Mouse (Mus musculus) CH12.LX (cell line): Measurements from ENCODE around the gene Tuba8. TPM values are rescaled to one million over a fixed set of nuclear protein-coding genes. Genes with fewer than 3 reads are reported as not detected.

Experiments
- DNase-seq: peaks from one replicate; pipeline ENCODE4 v3.0.0-alpha.2; 2013; ENCODE audit errors: extremely low read depth
- H3K27ac ChIP-seq: 2 replicates; pipeline ENCODE4 v1.5.1; 2012; ENCODE audit warnings: low read depth, mild to moderate bottlenecking, control low read depth, moderate library complexity; ENCODE audit not compliant: insufficient read depth
- H3K27me3 ChIP-seq: replicated peaks from 2 replicates; pipeline ENCODE3; 2012; ENCODE audit warnings: inconsistent platforms
- H3K36me3 ChIP-seq, 2 experiments: replicated peaks in 1 of 2; 2 replicates each; pipeline versions ENCODE3 to v1.6.1; 2012; ENCODE audit warnings: inconsistent platforms in 1 of 2, low read length in 1 of 2, mild to moderate bottlenecking in 1 of 2, mixed read lengths in 1 of 2, moderate library complexity in 1 of 2; ENCODE audit not compliant: control insufficient read depth in 1 of 2, insufficient read depth in 1 of 2
- H3K4me1 ChIP-seq, 2 experiments: 2 replicates each; pipeline ENCODE4 v1.6.1; 2012; ENCODE audit warnings: inconsistent platforms in 1 of 2, moderate library complexity in 1 of 2; ENCODE audit not compliant: insufficient read depth in 2 of 2, control insufficient read depth in 1 of 2
- H3K4me2 ChIP-seq: 2 replicates; pipeline ENCODE4 v1.6.1; 2012; ENCODE audit warnings: low read depth, mild to moderate bottlenecking, control low read depth; ENCODE audit not compliant: poor library complexity, insufficient read depth, severe bottlenecking
- H3K4me3 ChIP-seq, 3 experiments: fragments of 150-350 bp in 1 of 3; sonication (generic) in 1 of 3; replicated peaks in 1 of 3; 2 replicates each; pipeline versions ENCODE3 to v1.5.1; 2011 to 2012; ENCODE audit warnings: low read depth in 2 of 3, low read length in 2 of 3, mild to moderate bottlenecking in 2 of 3, moderate library complexity in 2 of 3, control low read depth in 1 of 3, improper control_type of control experiment in 1 of 3, inconsistent platforms in 1 of 3, mixed read lengths in 1 of 3; ENCODE audit not compliant: poor library complexity in 1 of 3
- H3K79me2 ChIP-seq: replicated peaks from 2 replicates; pipeline ENCODE4 v1.6.1; 2012; ENCODE audit warnings: mild to moderate bottlenecking, moderate library complexity; ENCODE audit not compliant: control insufficient read depth, poor library complexity, insufficient read depth, severe bottlenecking; ENCODE audit errors: extremely low read depth
- H3K9ac ChIP-seq: 2 replicates; pipeline ENCODE4 v1.6.1; 2012; ENCODE audit warnings: low read depth, mild to moderate bottlenecking, control low read depth, moderate library complexity; ENCODE audit not compliant: insufficient read depth
- H3K9me3 ChIP-seq: replicated peaks from 2 replicates; pipeline ENCODE3; 2012; ENCODE audit warnings: low read length, inconsistent platforms, mixed read lengths
- BHLHE40 ChIP-seq: IDR thresholded peaks from 2 replicates; pipeline ENCODE4 v1.6.1; 2011; ENCODE audit warnings: mild to moderate bottlenecking, low read depth, low read length, improper control_type of control experiment
- CHD1 ChIP-seq: IDR thresholded peaks from 2 replicates; pipeline ENCODE4 v1.6.1; 2012; ENCODE audit warnings: low read depth, low read length, improper control_type of control experiment, inconsistent platforms
- CTCF ChIP-seq, 2 experiments: IDR thresholded peaks in 1 of 2; conservative IDR thresholded peaks in 1 of 2; 2 replicates each; pipeline ENCODE4 v1.5.1; 2011 to 2012; ENCODE audit warnings: low read depth in 2 of 2, low read length in 2 of 2, improper control_type of control experiment in 1 of 2, inconsistent platforms in 1 of 2, mild to moderate bottlenecking in 1 of 2, moderate library complexity in 1 of 2
- E2F4 ChIP-seq: IDR thresholded peaks from 2 replicates; pipeline ENCODE4 v1.6.1; 2011; ENCODE audit warnings: low read depth, low read length, improper control_type of control experiment; ENCODE audit not compliant: insufficient replicate concordance
- ELF1 ChIP-seq: IDR thresholded peaks from 2 replicates; pipeline ENCODE4 v1.6.1; 2014; ENCODE audit warnings: low read depth, mild to moderate bottlenecking, inconsistent platforms, low read length, improper control_type of control experiment
- EP300 ChIP-seq: IDR thresholded peaks from 2 replicates; pipeline ENCODE4 v1.6.1; 2011; ENCODE audit warnings: low read length, improper control_type of control experiment
- ETS1 ChIP-seq: conservative IDR thresholded peaks from 2 replicates; pipeline ENCODE4 v1.6.1; 2012; ENCODE audit warnings: low read depth, mild to moderate bottlenecking, inconsistent platforms, low read length, improper control_type of control experiment, moderate library complexity
- GABPA ChIP-seq: IDR thresholded peaks from 2 replicates; pipeline ENCODE4 v1.6.1; 2012; ENCODE audit warnings: low read depth, low read length, improper control_type of control experiment, inconsistent platforms; ENCODE audit not compliant: insufficient replicate concordance
- IRF4 ChIP-seq: IDR thresholded peaks from 2 replicates; pipeline ENCODE4 v1.6.1; 2014; ENCODE audit warnings: low read depth, mild to moderate bottlenecking, inconsistent platforms, low read length, improper control_type of control experiment
- JUN ChIP-seq: IDR thresholded peaks from 2 replicates; pipeline ENCODE4 v1.6.1; 2011; ENCODE audit warnings: low read depth, mild to moderate bottlenecking, low read length, improper control_type of control experiment, moderate library complexity; ENCODE audit not compliant: insufficient read depth
- JUND ChIP-seq: conservative IDR thresholded peaks from 2 replicates; pipeline ENCODE4 v1.6.1; 2011; ENCODE audit warnings: low read depth, low read length, improper control_type of control experiment
- KAT2A ChIP-seq: IDR thresholded peaks from 2 replicates; pipeline ENCODE4 v1.6.1; 2012; ENCODE audit warnings: low read length, improper control_type of control experiment, inconsistent platforms; ENCODE audit not compliant: insufficient replicate concordance
- MAFK ChIP-seq: IDR thresholded peaks from 2 replicates; pipeline ENCODE4 v1.6.1; 2011; ENCODE audit warnings: low read length, improper control_type of control experiment; ENCODE audit not compliant: insufficient replicate concordance
- MAZ ChIP-seq: IDR thresholded peaks from 2 replicates; pipeline ENCODE4 v1.6.1; 2012; ENCODE audit warnings: low read depth, mild to moderate bottlenecking, inconsistent platforms, low read length, improper control_type of control experiment, moderate library complexity
- MEF2A ChIP-seq: IDR thresholded peaks from 2 replicates; pipeline ENCODE4 v1.6.1; 2014; ENCODE audit warnings: low read depth, mild to moderate bottlenecking, inconsistent platforms, low read length, improper control_type of control experiment, borderline replicate concordance
- MXI1 ChIP-seq: IDR thresholded peaks from 2 replicates; pipeline ENCODE4 v1.6.1; 2011; ENCODE audit warnings: mild to moderate bottlenecking, low read depth, low read length, improper control_type of control experiment
- POLR2A ChIP-seq: IDR thresholded peaks from 2 replicates; pipeline ENCODE4 v1.6.1; 2011; ENCODE audit warnings: low read depth, mild to moderate bottlenecking, improper control_type of control experiment, low read length
- RAD21 ChIP-seq: IDR thresholded peaks from 2 replicates; pipeline ENCODE4 v1.6.1; 2011; ENCODE audit warnings: low read depth, mild to moderate bottlenecking, low read length, improper control_type of control experiment, moderate library complexity
- SMC3 ChIP-seq: IDR thresholded peaks from 2 replicates; pipeline ENCODE4 v1.6.1; 2011; ENCODE audit warnings: low read depth, low read length, improper control_type of control experiment
- TBP ChIP-seq: conservative IDR thresholded peaks from 2 replicates; pipeline ENCODE4 v1.6.1; 2011; ENCODE audit warnings: low read depth, low read length, improper control_type of control experiment
- TCF12 ChIP-seq: IDR thresholded peaks from 2 replicates; pipeline ENCODE4 v1.6.1; 2014; ENCODE audit warnings: low read depth, mild to moderate bottlenecking, inconsistent platforms, low read length, improper control_type of control experiment
- ZC3H11A ChIP-seq: IDR thresholded peaks from 2 replicates; pipeline ENCODE4 v1.6.1; 2012; ENCODE audit warnings: low read depth, mild to moderate bottlenecking, inconsistent platforms, low read length, improper control_type of control experiment
- ZKSCAN1 ChIP-seq: IDR thresholded peaks from 2 replicates; pipeline ENCODE4 v1.6.1; 2012; ENCODE audit warnings: low read depth, inconsistent platforms, low read length, improper control_type of control experiment, borderline replicate concordance
- ZMIZ1 ChIP-seq: IDR thresholded peaks from 2 replicates; pipeline ENCODE4 v1.6.1; 2012; ENCODE audit warnings: low read depth, mild to moderate bottlenecking, inconsistent platforms, low read length, improper control_type of control experiment
- ZNF384 ChIP-seq: IDR thresholded peaks from 2 replicates; pipeline ENCODE4 v1.6.1; 2012; ENCODE audit warnings: low read depth, low read length, improper control_type of control experiment, inconsistent platforms
- dilution Hi-C: fragments of 300-500 bp; cut with MboI; formaldehyde crosslinking; loops from 2 replicates; pipeline ENCODE4 v1.14.3; 2020; ENCODE audit warnings: low sequenced_read_pairs; ENCODE audit not compliant: extremely low pct_unique_long_range_greater_than_20kb, extremely low pct_ligation_motif_present
- in situ Hi-C: fragments of 300-500 bp; cut with MboI; formaldehyde crosslinking; loops from 3 replicates; pipeline ENCODE4 v1.14.3; 2019; ENCODE audit warnings: low sequenced_read_pairs, low pct_ligation_motif_present, low pct_unique_long_range_greater_than_20kb, mixed read lengths
- polyA plus RNA-seq: library from polyadenylated mRNA; unstranded; fragments of >175 nt; gene quantifications from 2 replicates; pipeline ENCODE4 v1.2.1, GENCODE M21; 2012; ENCODE audit warnings: low read depth; ENCODE audit not compliant: insufficient read length
- total RNA-seq, 2 experiments: library from RNA; depleted of rRNA; stranded (reverse); fragments of 300-350 nt in 1 of 2; fragments of >200 nt in 1 of 2; gene quantifications; 2 replicates each; pipeline ENCODE4 v1.2.3; 2012 to 2014

Tuba8 gene
- total and polyA plus RNA-seq, 3 experiments, result not detected

GRCm38 (mm10) chr6:121251256-121251655 is 40.8 kb downstream of the Tuba8 start (continued):
- TF ChIP-seq GABPA, result no peak
- TF ChIP-seq E2F4, result no peak
- TF ChIP-seq MXI1, result no peak
- TF ChIP-seq ZMIZ1, result no peak
- TF ChIP-seq ZNF384, result no peak
- TF ChIP-seq MAZ, result 0 out of 2 replicates have a peak, but pooled peaks have one; percentile 14
- no peak for TF ChIP-seq JUN
- TF ChIP-seq JUND, result no peak
- no peak for TF ChIP-seq CHD1
- peak; percentile 66; the same call in 1 of the 2 replicates for TF ChIP-seq TCF12
- no peak for TF ChIP-seq CTCF (conservative IDR thresholded peaks at IDR 0.05 in 1 of 2, IDR thresholded peaks at IDR 0.05 in 1 of 2; ENCODE audit: low read depth in 2 of 2, low read length in 2 of 2)
- no peak for TF ChIP-seq SMC3
- no peak for TF ChIP-seq RAD21
- TF ChIP-seq KAT2A, result no peak
- no peak for TF ChIP-seq POLR2A
- TF ChIP-seq EP300, result peak; percentile 65

GRCm38 (mm10) chr6:121260548-121260947 is 50.1 kb downstream of the Tuba8 start:
- peak; percentile 28; the same call in 1 of the 2 replicates for TF ChIP-seq ZC3H11A
- no peak for TF ChIP-seq ETS1
- TF ChIP-seq RAD21, result peak; percentile 80
- TF ChIP-seq ZNF384, result peak; percentile 39; the same call in 1 of the 2 replicates
- peak; percentile 88 for TF ChIP-seq MAFK
- no peak for TF ChIP-seq TBP
- TF ChIP-seq CTCF (conservative IDR thresholded peaks at IDR 0.05 in 1 of 2, IDR thresholded peaks at IDR 0.05 in 1 of 2; ENCODE audit: low read depth in 2 of 2, low read length in 2 of 2), result peak; percentile 54 to 89
- TF ChIP-seq SMC3, result peak; percentile 84
- Histone ChIP-seq H3K9ac (no peak overlapping the region), H3K4me1 (peaks cover 7 to 23% of the 10 kb centered on the region in 2 experiments), H3K36me3 (peaks cover 0 to 21% of the 10 kb centered on the region in 2 experiments), H3K4me2 (peak overlapping the region; percentile 45; the same call in 1 of the 2 replicates), H3K27me3 (no peaks in the 10 kb centered on the region), H3K9me3 (peaks cover 5% of the 10 kb centered on the region), H3K79me2 (no peaks in the 10 kb centered on the region), H3K4me3 (no peak overlapping the region), H3K27ac (no peak overlapping the region)
- dilution Hi-C loops (no loop called here), in situ Hi-C loops (no loop called here)
- DNase-seq, result peak; percentile 85

GRCm38 (mm10) chr6:121261233-121261632 is 50.7 kb downstream of the Tuba8 start:
- Histone ChIP-seq H3K4me1 (peaks cover 7 to 23% of the 10 kb centered on the region in 2 experiments), H3K4me2 (peak overlapping the region; percentile 45), H3K79me2 (no peaks in the 10 kb centered on the region), H3K9me3 (peaks cover 5% of the 10 kb centered on the region), H3K36me3 (peaks cover 0 to 24% of the 10 kb centered on the region in 2 experiments), H3K27ac (no peak overlapping the region), H3K27me3 (no peaks in the 10 kb centered on the region), H3K9ac (no peak overlapping the region), H3K4me3 (no peak overlapping the region)
- in situ Hi-C loops, result no loop called here
- TF ChIP-seq IRF4, result peak; percentile 88
- no peak for TF ChIP-seq CTCF (conservative IDR thresholded peaks at IDR 0.05 in 1 of 2, IDR thresholded peaks at IDR 0.05 in 1 of 2; ENCODE audit: low read depth in 2 of 2, low read length in 2 of 2)
- no peak for TF ChIP-seq ZC3H11A
- TF ChIP-seq MEF2A, result no peak
- no peak for TF ChIP-seq JUND
- peak; percentile 89 for TF ChIP-seq EP300
- no peak for TF ChIP-seq ZKSCAN1
- TF ChIP-seq BHLHE40, result 0 out of 2 replicates have a peak, but pooled peaks have one; percentile 25
- TF ChIP-seq ETS1, result no peak
- TF ChIP-seq CHD1, result no peak; the same call in 1 of the 2 replicates
- TF ChIP-seq ELF1, result no peak
- dilution Hi-C loops, result no loop called here
- peak; percentile 66 for DNase-seq
